Comparison of ENCODE assay signal across 11 mouse cellular contexts in genomic region chr7:35299656-35300055, GRCm38 (mm10). TPM values are rescaled to one million over a fixed set of nuclear protein-coding genes. Genes with fewer than 3 reads are reported as not detected.
DNase-seq lines count a peak whose midpoint lies in the region.
"Had no signal": no experiment of that assay in that cellular context is flagged by ENCODE, and none has a peak within 500 bp of the region (broad histone marks: within the 10 kb centered on the region; RNA-seq: fewer than 3 reads in every experiment).

No protein-coding gene starts in this region.

- peak; percentile 25 to 35 for DNase-seq in cerebellum, adult 18-20 months
- no peak for DNase-seq in cerebellum, postnatal 10 days
- peak; percentile 32 for DNase-seq in kidney, adult 9 months
- no peak for DNase-seq in kidney, postnatal 10 days
- peak; percentile 9 for DNase-seq in right cerebral cortex, adult 18-20 months
- DNase-seq in right cerebral cortex, postnatal 4 days, result no peak
- no peak for DNase-seq in adipocyte (ENCODE audit: low spot score)
- DNase-seq in heart, postnatal 25 days (ENCODE audit: low spot score), result no peak
- DNase-seq: gastrocnemius, postnatal 10 days; thymus, adult 18-20 months had no signal

- intact Hi-C loops in heart, postnatal 25 days (cut with DNase I), result loop anchor here (5.0 kb wide), 1 partner anchor 93 kb away; no protein-coding TSS in a partner anchor

RNA-seq across cellular contexts. Expression of gene Gpatch1, which starts 18.6 kb away (rescaled TPM):
- total RNA-seq in heart, postnatal 25 days (2021), result 1 to 10 TPM; 8.8 to 9.9 TPM

RNA-seq across cellular contexts. Expression of gene Rhpn2, which starts 34.3 kb away (rescaled TPM):
- total RNA-seq in heart, postnatal 25 days (2021), result 1 to 10 TPM; 4.4 to 6.0 TPM
- total RNA-seq: megakaryocyte-erythroid progenitor cell, adult 5-6 weeks had no signal

Comparison
In these comparisons a context has a peak if more than half of its experiments do, and no peak if none do; other contexts are left out.
1. DNase-seq: peak in cerebellum, adult 18-20 months (2 of 2), kidney, adult 9 months (single experiment) and right cerebral cortex, adult 18-20 months (single experiment); none in cerebellum, postnatal 10 days (0 of 2), kidney, postnatal 10 days (single experiment), right cerebral cortex, postnatal 4 days (single experiment), adipocyte (single experiment) and heart, postnatal 25 days (single experiment).